Mouse (Mus musculus): ENCODE measurements around the gene Hist1h2ah. TPM values are rescaled to one million over a fixed set of nuclear protein-coding genes. Genes with fewer than 3 reads are reported as not detected.

Hist1h2ah gene
- total RNA-seq, 4 experiments from 2014 or later: 3.0 to 6.5 (median 5.3) TPM; not detected in 1

Small RNA genes lying within 50 kb of the gene (microRNA-seq; reads per million reads assigned to microRNA genes)
- gene Gm26300: not detected
- not detected for gene Gm44390
- not detected for gene Gm44486

Other genes starting within 250 kb of the Hist1h2ah start
- gene Hist1h2an, start 248.3 kb downstream of the Hist1h2ah start, total RNA-seq (2022): not detected
- 1 to 10 TPM in 1 of 4 experiments, under 1 TPM in 1, not detected in 2; 0.73 to 2.1 TPM for gene Hist1h2bp, start 248.1 kb downstream of the Hist1h2ah start, total RNA-seq (2022)
- gene Hist1h2bq, start 225.4 kb downstream of the Hist1h2ah start, total RNA-seq (2022): 10 to 100 TPM; 13.3 to 26.7 (median 21.1) TPM
- gene Hist1h2ao, start 225.1 kb downstream of the Hist1h2ah start, total RNA-seq (2022): 1 to 10 TPM in 1 of 4 experiments, not detected in 3; 3.4 TPM
- 10 to 100 TPM; 49.7 to 72.4 (median 56.2) TPM for gene Hist1h4m, start 223.8 kb downstream of the Hist1h2ah start, total RNA-seq (2022)
- gene Hist1h4n, start 203.4 kb downstream of the Hist1h2ah start, total RNA-seq (2022): 10 to 100 TPM in 1 of 4 experiments, 1 to 10 TPM in 1, not detected in 2; 9.2 to 18.0 TPM
- gene Hist1h2ap, start 202.1 kb downstream of the Hist1h2ah start, total RNA-seq (2022): 1 to 10 TPM in 2 of 4 experiments, not detected in 2; 1.4 to 2.6 TPM
- gene Hist1h2br, start 201.8 kb downstream of the Hist1h2ah start, total RNA-seq (2022): 10 to 100 TPM; 13.3 to 26.6 (median 21.0) TPM
- gene Zfp184, start 90.5 kb downstream of the Hist1h2ah start, total RNA-seq (2022): 1 to 10 TPM in 1 of 4 experiments, under 1 TPM in 3; 0.48 to 1.4 (median 0.80) TPM
- gene Pom121l2, start 54.4 kb downstream of the Hist1h2ah start, total RNA-seq (2022): not detected
- gene Prss16, start 25.8 kb downstream of the Hist1h2ah start, total RNA-seq (2022): not detected
- gene Hist1h2bk, start 302 bp upstream of the Hist1h2ah start, total RNA-seq (2022): 1 to 10 TPM in 1 of 4 experiments, under 1 TPM in 1, not detected in 2; 0.75 to 7.0 TPM
- 10 to 100 TPM; 28.5 to 37.8 (median 35.7) TPM for gene Hist1h4i, start 5.8 kb upstream of the Hist1h2ah start, total RNA-seq (2022)
- gene Hist1h2ag, start 7.4 kb upstream of the Hist1h2ah start, total RNA-seq (2022): 1 to 10 TPM in 3 of 4 experiments, not detected in 1; 2.3 to 4.2 (median 2.6) TPM
- gene Hist1h2bj, start 7.6 kb upstream of the Hist1h2ah start, total RNA-seq (2022): 1 to 10 TPM in 2 of 4 experiments, under 1 TPM in 2; 0.75 to 2.9 (median 1.3) TPM
- gene Vmn1r188, start 48.9 kb upstream of the Hist1h2ah start, total RNA-seq (2022): not detected
- not detected for gene Vmn1r189, start 70.3 kb upstream of the Hist1h2ah start, total RNA-seq (2022)
- gene Vmn1r191, start 148.4 kb upstream of the Hist1h2ah start, total RNA-seq (2022): not detected
- gene Vmn1r192, start 155.6 kb upstream of the Hist1h2ah start, total RNA-seq (2022): not detected
- gene Vmn1r193, start 187.6 kb upstream of the Hist1h2ah start, total RNA-seq (2022): not detected
- gene Vmn1r194, start 208.6 kb upstream of the Hist1h2ah start, total RNA-seq (2022): not detected
- gene Vmn1r195, start 235.0 kb upstream of the Hist1h2ah start, total RNA-seq (2022): not detected

Measured in gastrocnemius, adult 8-10 months (tissue).